Mouse (Mus musculus) liver, embryonic 16.5 days (tissue): ENCODE data around the gene Iqck. TPM values are rescaled to one million over a fixed set of nuclear protein-coding genes. Genes with fewer than 3 reads are reported as not detected.

Experiments
- ATAC-seq: fragments of 200-750 bp; cut with Nextera tagmentation; 2 replicates; pipeline ENCODE4 v1.8.0; 2017; ENCODE audit warnings: low read depth, mild to moderate bottlenecking, moderate number of reproducible peaks, moderate library complexity
- H3K27ac ChIP-seq: fragments of 300-500 bp; sonication (generic); 2 replicates; pipeline ENCODE4 v1.5.1; 2014; ENCODE audit warnings: mild to moderate bottlenecking, low read length
- H3K27me3 ChIP-seq: fragments of 300-500 bp; sonication (generic); 2 replicates; pipeline ENCODE4 v1.6.1; 2014; ENCODE audit warnings: low read depth, low read length, mixed read lengths; ENCODE audit not compliant: control insufficient read depth, insufficient read depth
- H3K36me3 ChIP-seq: fragments of 300-500 bp; sonication (generic); 2 replicates; pipeline ENCODE4 v1.6.1; 2014; ENCODE audit warnings: mild to moderate bottlenecking; ENCODE audit not compliant: control insufficient read depth, insufficient read depth
- H3K4me1 ChIP-seq: fragments of 300-500 bp; sonication (generic); 2 replicates; pipeline ENCODE4 v1.6.1; 2014; ENCODE audit warnings: low read depth, low read length, mixed read lengths; ENCODE audit not compliant: control insufficient read depth
- H3K4me2 ChIP-seq: fragments of 300-500 bp; sonication (generic); 2 replicates; pipeline ENCODE4 v1.6.1; 2014; ENCODE audit warnings: low read depth, low read length, mixed read lengths
- H3K4me3 ChIP-seq: fragments of 300-500 bp; sonication (generic); 2 replicates; pipeline ENCODE4 v1.5.1; 2014; ENCODE audit warnings: low read depth, mild to moderate bottlenecking, low read length
- H3K9ac ChIP-seq: fragments of 300-500 bp; sonication (generic); 2 replicates; pipeline ENCODE4 v1.6.1; 2014; ENCODE audit warnings: low read depth, low read length
- H3K9me3 ChIP-seq: fragments of 300-500 bp; sonication (generic); replicated peaks from 2 replicates; pipeline ENCODE4 v1.6.1; 2016; ENCODE audit warnings: low read length; ENCODE audit not compliant: control insufficient read depth
- WGBS: fragments of 180-500 bp; shearing (Covaris S2); extraction: QIAGEN DNeasy Blood & Tissue Kit; methylation state at CpG from one replicate; pipeline ENCODE4 v1.1.7; 2014; ENCODE audit not compliant: insufficient replicate concordance; 5-methylcytosine and 5-hydroxymethylcytosine counted together
- polyA plus RNA-seq: library from polyadenylated mRNA; unstranded; fragments of >200 nt; fragmentation: Nextera tagmentation; extraction: Ambion mirVana; gene quantifications from 2 replicates; pipeline ENCODE4 v1.2.1, GENCODE M21; 2015

Gene Iqck
- polyA plus RNA-seq, 1 experiment from 2014 or later = 0.26 TPM

DNA sequence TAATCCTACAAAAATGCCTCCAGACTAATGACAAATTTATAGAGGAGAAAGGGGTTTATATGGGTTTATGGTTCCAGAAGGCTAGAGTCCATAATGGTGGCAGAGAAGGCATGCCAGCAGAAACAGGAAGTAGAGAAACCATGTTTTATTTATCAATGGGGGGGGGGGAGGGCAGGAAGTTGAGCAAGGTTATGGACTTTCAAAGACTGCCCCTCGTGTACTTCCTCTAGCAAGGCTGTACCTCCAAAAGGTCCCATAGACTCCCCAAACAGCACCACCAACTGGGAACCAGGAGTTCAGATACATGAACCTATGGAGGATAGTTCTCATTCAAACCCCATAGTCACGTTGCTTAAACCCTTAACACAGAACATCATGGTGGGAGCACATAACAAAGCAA lies 9.8 kb downstream of the Iqck start:
- 43% methylated on average over 2 of the region's 2 CpGs for WGBS
- H3K4me2 ChIP-seq = no peak overlapping the region
- no peaks in the 10 kb centered on the region for H3K9me3 ChIP-seq
- H3K4me1 ChIP-seq = no peaks in the 10 kb centered on the region
- ATAC-seq = no peak
- H3K36me3 ChIP-seq = no peaks in the 10 kb centered on the region
- H3K27me3 ChIP-seq = no peaks in the 10 kb centered on the region
- no peak overlapping the region for H3K4me3 ChIP-seq
- no peak overlapping the region for H3K27ac ChIP-seq
- no peak overlapping the region for H3K9ac ChIP-seq

DNA sequence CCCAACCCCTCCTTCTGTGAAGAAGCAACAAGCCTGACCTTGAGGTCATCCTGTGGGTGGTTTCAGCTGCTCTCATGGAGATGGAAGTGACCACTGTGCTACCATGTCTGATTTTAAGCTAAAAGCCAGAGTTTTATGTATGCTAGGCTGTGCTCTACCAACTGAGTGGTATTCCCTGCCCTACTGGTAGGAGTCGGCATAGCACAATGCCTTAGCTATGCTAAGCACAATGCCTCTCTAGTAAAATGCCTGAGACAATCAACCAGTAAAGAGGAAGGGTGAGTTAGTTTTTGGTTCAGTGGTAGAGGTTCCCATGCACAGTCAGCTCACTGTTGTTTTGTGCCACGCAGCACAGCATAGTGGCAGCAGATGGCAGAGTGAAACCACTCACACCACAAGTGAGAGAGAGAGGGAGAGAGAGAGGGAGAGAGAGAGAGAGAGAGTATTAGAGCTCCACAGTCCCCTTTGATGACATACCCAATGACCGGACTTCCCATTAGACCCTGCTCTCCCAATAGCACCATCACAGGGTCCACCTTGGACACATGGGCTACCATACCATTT lies 24.0 kb downstream of the Iqck start:
- H3K4me2 ChIP-seq = no peak overlapping the region
- ATAC-seq = no peak
- no peaks in the 10 kb centered on the region for H3K9me3 ChIP-seq
- 65% methylated on average over 3 of the region's 3 CpGs for WGBS
- no peaks in the 10 kb centered on the region for H3K4me1 ChIP-seq
- H3K27ac ChIP-seq = no peak overlapping the region
- no peaks in the 10 kb centered on the region for H3K27me3 ChIP-seq
- no peak overlapping the region for H3K9ac ChIP-seq
- H3K36me3 ChIP-seq = no peaks in the 10 kb centered on the region
- no peak overlapping the region for H3K4me3 ChIP-seq

GRCm38 (mm10) chr7:118883957-118884356 lies 28.4 kb downstream of the Iqck start:
- no peak for ATAC-seq
- Histone ChIP-seq H3K4me1 (no peaks in the 10 kb centered on the region), H3K9me3 (no peaks in the 10 kb centered on the region), H3K27ac (no peak overlapping the region), H3K27me3 (no peaks in the 10 kb centered on the region), H3K9ac (no peak overlapping the region), H3K36me3 (no peaks in the 10 kb centered on the region), H3K4me2 (no peak overlapping the region), H3K4me3 (no peak overlapping the region)
- WGBS = 50% methylated on average over 4 of the region's 4 CpGs

DNA sequence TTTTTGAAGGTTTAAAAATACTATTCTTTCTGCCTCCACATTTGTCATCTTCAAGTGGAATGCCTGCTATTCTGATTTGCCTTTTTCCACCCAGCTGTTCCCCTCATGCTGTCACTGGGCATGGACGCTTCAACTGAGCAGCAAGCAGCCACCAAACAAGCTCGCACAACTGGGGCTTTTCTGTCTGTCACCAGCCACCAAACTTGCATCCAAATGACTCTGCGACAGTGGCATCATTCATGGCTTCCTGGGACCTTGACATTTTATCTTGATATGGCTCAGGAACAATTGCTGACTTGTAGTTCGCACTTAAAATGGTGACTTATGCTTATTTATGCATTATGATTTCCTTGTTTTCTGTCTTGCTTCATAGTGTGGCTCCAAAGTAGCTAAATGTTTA lies 29.4 kb downstream of the Iqck start:
- no peak overlapping the region for H3K9ac ChIP-seq
- no peaks in the 10 kb centered on the region for H3K27me3 ChIP-seq
- no peaks in the 10 kb centered on the region for H3K36me3 ChIP-seq
- H3K4me3 ChIP-seq = no peak overlapping the region
- no peak overlapping the region for H3K4me2 ChIP-seq
- no peaks in the 10 kb centered on the region for H3K9me3 ChIP-seq
- H3K27ac ChIP-seq = no peak overlapping the region
- no peaks in the 10 kb centered on the region for H3K4me1 ChIP-seq
- no peak for ATAC-seq
- WGBS = 55% methylated on average over 4 of the region's 4 CpGs

DNA sequence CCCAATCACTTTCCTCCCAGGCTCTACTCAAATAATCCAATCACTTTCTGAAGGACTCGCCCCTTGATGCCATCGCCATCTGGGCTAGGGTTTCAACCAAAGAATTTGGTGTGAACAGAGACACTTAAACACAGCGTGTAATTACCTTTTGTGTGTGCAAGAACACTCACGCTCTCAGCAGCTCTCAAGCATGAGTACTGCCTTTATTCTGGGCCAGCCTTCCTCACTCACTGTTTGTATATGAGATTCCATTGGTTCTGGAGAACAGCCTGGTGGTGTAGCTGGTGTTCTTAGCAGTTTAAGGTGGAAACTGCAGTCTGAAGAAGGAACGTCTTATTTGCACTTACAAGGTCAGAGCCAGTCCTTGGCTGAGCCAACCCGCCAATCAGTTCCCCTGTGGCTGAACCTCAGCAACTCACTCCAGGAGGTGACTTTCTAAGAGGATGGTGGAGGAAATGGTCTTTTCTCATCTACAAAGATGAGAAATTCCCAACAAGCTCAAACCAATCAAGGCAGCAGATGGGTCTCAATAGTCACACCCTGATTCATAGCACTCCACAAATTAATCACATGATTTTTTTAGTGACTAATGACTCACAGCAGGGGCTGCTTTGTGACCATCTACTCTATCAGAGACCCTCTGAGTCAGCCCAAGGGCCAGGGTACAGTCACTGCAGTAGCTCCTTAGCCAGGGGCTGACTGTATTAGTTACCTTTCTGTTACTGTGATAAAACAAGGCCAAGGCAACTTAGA lies 31.9 kb downstream of the Iqck start:
- Histone ChIP-seq H3K27me3 (no peaks in the 10 kb centered on the region), H3K4me3 (no peak overlapping the region), H3K9ac (no peak overlapping the region), H3K36me3 (no peaks in the 10 kb centered on the region), H3K9me3 (no peaks in the 10 kb centered on the region), H3K27ac (no peak overlapping the region), H3K4me2 (no peak overlapping the region), H3K4me1 (no peaks in the 10 kb centered on the region)
- no peak for ATAC-seq
- WGBS = 57% methylated on average over 6 of the region's 6 CpGs

- no peak overlapping the region for H3K4me2 ChIP-seq
- H3K4me1 ChIP-seq = no peaks in the 10 kb centered on the region
- H3K27me3 ChIP-seq = no peaks in the 10 kb centered on the region
- no peaks in the 10 kb centered on the region for H3K36me3 ChIP-seq
- WGBS = 44% methylated on average over 3 of the region's 3 CpGs
- H3K27ac ChIP-seq = no peak overlapping the region
- H3K4me3 ChIP-seq = no peak overlapping the region
- no peak overlapping the region for H3K9ac ChIP-seq
- no peaks in the 10 kb centered on the region for H3K9me3 ChIP-seq
- no peak for ATAC-seq
These were observed 33.6 kb downstream of the Iqck start for GRCm38 (mm10) chr7:118889046-118889680.

- no peaks in the 10 kb centered on the region for H3K36me3 ChIP-seq
- no peak overlapping the region for H3K4me2 ChIP-seq
- H3K4me1 ChIP-seq = no peaks in the 10 kb centered on the region
- no peaks in the 10 kb centered on the region for H3K27me3 ChIP-seq
- 32% methylated on average over 10 of the region's 10 CpGs for WGBS
- no peak for ATAC-seq
- H3K27ac ChIP-seq = no peak overlapping the region
- no peak overlapping the region for H3K9ac ChIP-seq
- no peak overlapping the region for H3K4me3 ChIP-seq
- no peaks in the 10 kb centered on the region for H3K9me3 ChIP-seq
These were observed 40.2 kb downstream of the Iqck start for GRCm38 (mm10) chr7:118895469-118896450.

DNA sequence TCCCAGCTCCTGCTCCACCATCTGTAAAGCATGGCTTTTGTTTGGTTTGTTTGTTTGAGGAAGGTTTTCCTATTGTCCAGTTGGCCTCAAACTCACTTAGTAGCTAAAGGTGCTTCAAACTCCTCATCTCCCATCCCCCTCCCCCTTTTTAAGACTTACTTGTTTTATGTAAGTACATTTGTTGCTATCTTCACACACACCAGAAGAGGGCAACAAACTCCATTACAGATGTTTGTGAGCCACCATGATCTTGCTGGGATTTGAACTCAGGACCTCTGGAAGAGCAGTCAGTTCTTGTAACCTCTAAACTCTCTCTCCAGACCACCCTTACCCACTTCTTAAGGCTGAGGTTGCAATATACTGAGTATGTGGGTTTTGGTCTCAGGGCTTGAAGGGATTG lies 42.5 kb downstream of the Iqck start:
- Histone ChIP-seq H3K4me3 (no peak overlapping the region), H3K4me1 (no peaks in the 10 kb centered on the region), H3K9me3 (no peaks in the 10 kb centered on the region), H3K27me3 (no peaks in the 10 kb centered on the region), H3K27ac (no peak overlapping the region), H3K4me2 (no peak overlapping the region), H3K9ac (no peak overlapping the region), H3K36me3 (no peaks in the 10 kb centered on the region)
- no peak for ATAC-seq
